Mouse (Mus musculus) thymus, postnatal 36 days (tissue): ENCODE data around the gene Kcnh4.
"Not testable (repeated sequence)": the region's sequence is repeated elsewhere in the genome, so short reads cannot be mapped to it uniquely, and the experiment has no call there.

Experiments
- DNase-seq, 2 experiments: peaks; one replicate each; pipeline ENCODE4 v3.0.0; 2022; ENCODE audit warnings: mixed read lengths in 2 of 2

Kcnh4 gene

GRCm38 (mm10) chr11:100759611-100760233 is at the start of gene Kcnh4:
Gene Kcnh4 (minus strand): TSS chr11:100759942.
- peak; percentile 72 to 83 for DNase-seq

DNA sequence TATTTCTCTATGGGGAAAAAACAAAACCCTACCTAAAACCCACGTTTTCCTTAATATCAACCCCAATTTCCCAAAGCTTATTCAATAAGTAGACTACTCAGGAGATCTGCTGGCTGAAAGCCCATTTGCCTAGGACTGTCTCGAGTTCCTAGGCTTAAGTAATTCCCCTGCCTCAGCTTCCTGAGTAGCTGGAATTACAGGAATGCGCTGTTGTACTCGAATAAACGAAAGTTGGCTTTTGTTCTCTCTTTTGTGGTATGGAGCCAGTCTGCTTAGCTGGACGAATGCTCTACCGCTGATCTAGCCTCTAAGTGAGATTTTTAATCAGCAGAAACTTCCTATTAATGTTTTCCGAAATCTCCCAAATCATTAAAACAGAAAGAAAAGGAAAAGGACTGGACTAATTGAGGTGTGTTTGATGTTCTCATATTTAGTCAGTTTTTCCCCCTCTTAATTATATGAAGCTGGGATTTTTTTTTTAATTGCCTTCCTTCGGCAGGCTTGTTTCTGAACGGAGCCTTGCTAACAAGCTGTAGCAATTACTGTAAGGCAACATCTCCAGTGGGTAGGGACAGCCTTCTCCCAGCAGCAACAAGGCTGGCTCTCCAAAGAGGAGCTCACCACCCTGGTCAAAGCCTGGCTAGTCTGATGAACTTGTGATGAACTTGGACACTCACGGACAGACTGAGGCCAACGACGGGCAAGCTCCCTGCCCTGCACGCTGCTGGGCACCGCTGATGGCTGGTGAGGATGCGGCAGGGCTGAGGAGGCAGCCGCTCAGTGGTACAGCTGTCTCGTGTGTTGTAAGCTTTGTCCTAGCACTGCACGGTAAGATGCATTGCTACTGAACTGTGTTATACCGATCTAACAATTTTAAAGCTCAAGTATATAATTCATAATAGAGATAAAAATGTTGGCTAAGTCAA is 46.9 kb upstream of the Kcnh4 start:
- no peak for DNase-seq

DNA sequence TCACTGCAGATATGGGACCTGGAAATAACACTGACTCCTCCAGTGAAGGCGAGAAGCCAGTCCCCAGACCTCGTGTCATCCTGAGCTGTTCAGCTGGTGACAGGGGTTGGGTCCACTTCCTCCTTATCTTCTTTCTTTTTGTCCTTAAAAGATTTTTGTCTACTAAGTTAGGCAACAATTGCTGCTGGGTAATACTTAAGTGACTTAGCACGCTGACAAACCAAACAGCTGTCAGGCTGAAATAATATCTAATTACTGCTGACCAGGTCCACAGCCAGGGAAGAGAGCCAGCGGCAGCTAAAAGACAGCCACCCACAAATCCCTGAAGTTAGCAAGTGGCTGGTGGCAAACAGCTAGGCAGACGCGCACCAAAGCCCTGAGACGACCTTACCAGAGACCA is 45.8 kb upstream of the Kcnh4 start:
- no peak for DNase-seq

- no peak for DNase-seq
Measured at GRCm38 (mm10) chr11:100804409-100804808, 44.7 kb upstream of the Kcnh4 start.

DNA sequence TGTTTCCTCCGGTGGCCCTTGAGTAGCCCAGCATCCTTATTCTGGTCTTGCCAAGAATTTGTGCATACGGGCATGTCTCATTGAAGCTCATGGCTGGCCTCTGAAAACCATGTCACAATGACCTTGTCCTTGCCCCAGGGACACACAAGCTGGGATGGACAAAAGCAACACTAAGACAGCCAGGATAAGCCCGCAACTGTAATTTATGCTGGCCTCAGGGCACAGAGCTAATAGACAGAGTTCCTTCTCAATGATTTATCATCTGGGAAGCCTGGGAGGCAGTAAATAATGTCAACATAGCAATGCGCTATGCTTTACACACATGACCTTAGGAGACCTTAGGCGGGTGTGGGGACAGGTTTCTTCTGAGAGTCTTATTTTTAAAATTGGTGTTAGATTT is 39.7 kb upstream of the Kcnh4 start:
- DNase-seq = no peak

- DNase-seq = no peak
Measured at GRCm38 (mm10) chr11:100796585-100796984, 36.8 kb upstream of the Kcnh4 start.

DNA sequence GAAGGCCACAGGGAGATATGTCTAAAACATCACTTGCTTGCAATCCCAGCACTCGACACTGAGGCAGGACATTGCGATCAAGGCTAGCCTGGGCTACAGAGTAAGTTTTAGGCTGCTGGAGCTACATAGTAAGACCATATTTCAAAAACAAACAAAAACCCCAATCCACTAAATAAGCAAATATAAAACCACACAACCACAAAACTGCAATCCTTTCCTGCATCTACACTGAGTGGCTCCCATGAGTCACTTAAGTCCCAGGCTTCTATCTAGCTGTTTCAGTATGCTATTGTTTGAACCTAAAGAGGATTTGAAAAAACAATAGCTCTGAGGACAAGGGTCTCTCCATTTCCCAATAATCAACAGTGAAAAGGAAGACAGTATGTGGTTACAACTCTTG is 35.6 kb upstream of the Kcnh4 start:
- DNase-seq = no peak

GRCm38 (mm10) chr11:100791457-100792049 is 31.8 kb upstream of the Kcnh4 start:
- no peak for DNase-seq

DNA sequence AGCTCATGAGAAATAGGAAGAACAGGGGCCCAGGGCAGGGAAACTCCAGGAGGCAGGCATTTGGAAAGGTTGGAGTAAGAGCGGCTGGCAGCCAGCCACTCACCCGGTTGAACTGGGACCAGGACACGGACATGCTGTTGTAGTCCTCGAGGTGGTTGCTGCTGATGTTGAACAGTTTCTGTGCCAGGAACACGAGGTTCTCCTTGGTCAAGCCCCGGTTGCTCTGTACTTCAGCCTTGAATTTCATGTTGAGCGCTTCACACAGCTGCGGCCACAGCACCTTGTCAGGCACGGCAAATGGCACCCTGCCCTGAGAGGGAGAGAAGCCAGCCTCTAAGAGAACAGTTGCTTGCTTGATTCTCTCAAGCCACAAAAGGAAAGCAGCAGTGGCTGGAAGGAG is 30.9 kb upstream of the Kcnh4 start:
- DNase-seq = not testable (repeated sequence)

- DNase-seq = no peak
Measured at GRCm38 (mm10) chr11:100789702-100790101, 30.0 kb upstream of the Kcnh4 start.

DNA sequence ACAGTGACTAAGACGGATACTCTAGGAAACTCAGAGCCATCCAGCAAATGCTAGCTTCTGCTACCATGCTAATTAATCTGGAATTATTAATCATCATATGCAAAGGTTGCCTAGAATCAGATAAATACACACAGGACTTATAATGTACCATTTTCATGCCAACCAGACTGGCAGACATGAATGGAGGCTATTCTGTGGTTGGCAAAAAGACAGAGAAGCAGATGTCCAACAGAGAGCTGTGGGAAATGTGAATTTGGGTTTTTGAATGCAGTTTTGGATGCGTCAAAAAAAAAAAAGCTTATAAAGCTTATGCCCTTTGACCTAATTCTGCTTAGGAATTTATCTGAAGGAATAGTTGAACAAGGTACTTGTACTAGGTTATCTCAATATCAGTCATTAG is 26.0 kb upstream of the Kcnh4 start:
- no peak for DNase-seq

GRCm38 (mm10) chr11:100784286-100784685 is 24.5 kb upstream of the Kcnh4 start:
- no peak for DNase-seq

DNA sequence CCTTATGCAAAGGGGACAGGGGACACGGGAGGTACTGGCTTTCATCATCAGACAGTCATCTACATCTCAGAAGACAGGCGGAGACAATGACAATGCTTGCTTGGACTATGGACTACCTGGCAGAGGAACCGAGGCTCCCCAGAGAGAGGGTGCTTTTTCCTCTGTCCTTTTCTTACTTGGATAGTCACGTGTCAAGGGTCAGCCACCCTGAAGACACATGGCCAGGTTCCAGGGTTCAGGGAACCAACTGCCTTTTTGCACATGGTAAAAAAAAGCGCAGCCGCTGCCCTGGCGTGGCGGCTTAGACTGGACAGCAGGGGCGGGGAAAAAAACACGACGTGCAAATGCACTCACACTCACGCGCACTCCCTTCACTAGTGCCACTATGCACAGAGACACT is 22.8 kb upstream of the Kcnh4 start:
- DNase-seq = no peak

DNA sequence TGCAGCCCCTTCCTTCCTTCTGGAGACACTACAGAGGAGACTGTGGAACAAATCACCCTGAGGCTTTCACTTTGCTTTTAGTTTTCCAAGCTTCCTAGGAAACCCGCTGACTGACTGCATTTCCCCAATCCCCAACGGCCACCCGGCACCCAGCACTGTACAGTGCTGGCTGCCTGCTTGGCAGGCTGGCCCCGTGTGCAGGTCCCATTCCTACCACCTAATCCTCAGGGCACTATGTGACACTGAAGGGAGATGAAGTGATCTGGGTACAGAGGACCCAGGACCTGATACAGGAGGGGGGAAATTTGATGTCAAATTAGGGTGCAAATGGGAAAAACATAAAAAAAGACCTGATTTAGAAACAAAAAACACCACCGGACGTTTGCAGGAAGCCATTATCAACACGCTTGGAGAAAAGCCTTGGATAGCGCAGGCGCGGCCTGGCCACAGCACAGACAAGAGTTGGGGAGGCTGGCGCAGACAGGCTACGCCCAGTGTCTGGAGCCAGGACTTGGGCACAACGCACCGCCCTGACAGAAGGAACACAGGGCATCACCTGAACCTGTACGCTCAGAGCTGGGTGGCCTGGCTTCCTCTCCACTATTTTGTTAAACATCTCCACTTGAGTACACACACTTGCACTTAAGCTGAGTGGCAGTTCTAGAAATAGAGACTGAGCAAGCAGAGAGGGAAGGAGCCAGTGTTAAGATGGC is 22.2 kb upstream of the Kcnh4 start:
- DNase-seq = no peak

DNA sequence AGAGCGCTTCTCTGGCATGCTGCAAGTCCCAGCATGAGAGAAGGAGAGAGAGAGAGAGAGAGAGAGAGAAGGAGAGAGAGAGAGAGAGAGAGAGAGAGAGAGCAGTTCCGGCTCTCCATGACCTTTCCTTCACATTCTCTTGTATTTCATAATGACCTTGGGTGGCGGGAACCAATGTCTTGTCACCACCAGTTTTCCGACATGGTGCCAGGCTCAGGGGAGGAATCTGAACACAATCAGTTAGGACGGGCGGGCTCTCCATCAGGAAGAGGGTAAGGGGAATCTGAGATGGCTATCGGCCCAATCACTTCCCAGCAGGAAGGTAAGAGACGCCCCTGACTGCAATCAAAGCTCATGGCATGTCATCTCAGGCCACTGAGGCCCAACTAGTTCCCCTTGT is 20.5 kb upstream of the Kcnh4 start:
- no peak for DNase-seq

DNA sequence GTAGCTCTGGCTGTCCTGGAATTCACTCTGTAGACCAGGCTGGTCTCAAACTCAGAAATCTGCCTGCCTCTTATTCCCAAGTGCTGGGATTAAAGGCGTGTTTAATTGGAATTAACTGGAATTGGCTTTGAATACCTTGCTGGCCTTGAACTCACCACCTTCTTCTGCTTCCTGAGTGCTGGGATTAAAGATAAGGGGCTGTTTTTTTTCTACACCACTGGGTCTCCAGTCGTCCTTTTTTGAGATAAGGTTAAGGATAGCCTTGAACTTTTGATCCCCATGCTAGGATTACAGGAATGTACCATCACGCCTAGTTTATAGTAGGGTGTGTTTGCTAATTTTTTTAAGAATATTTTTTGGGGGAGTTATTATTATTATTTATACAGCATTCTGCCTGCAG is 18.3 kb upstream of the Kcnh4 start:
- DNase-seq = no peak

DNA sequence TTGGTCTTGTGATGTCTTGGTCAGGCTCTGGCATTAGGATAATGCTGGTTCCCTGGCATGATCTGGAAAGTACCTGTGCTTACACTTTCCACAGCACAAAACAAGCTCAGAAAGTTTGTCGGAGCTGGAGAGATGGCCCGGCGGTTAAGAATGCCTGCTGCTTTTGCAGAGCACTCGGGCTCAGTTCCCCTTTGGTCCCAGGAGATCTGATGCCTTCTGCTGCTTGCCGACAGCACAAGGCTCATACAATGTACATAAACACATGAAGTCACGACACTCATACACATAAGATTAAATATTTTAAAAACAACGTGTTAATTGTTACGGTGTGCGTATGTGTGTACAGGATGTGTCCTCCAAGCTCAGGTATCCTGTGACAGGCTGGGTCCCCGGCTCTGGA is 16.2 kb upstream of the Kcnh4 start:
- no peak for DNase-seq

DNA sequence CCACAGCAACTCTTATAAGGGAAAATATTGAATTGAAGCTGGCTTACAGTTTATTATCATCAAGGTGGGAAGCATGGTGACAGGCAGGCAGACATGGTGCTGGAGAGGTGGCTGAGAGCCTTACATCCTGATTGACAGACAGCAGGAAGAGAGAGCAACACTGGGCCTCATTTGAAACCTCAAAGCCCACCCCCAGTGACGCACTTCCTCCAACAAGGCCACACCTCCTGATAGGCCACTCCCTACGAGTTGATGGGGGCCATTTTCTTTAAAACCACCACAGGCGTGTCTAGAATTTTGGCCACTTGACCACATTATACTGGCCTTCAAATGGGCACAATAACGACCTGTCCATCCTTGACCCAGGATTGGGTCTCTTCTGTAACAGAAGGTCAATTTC is 14.5 kb upstream of the Kcnh4 start:
- no peak for DNase-seq

DNA sequence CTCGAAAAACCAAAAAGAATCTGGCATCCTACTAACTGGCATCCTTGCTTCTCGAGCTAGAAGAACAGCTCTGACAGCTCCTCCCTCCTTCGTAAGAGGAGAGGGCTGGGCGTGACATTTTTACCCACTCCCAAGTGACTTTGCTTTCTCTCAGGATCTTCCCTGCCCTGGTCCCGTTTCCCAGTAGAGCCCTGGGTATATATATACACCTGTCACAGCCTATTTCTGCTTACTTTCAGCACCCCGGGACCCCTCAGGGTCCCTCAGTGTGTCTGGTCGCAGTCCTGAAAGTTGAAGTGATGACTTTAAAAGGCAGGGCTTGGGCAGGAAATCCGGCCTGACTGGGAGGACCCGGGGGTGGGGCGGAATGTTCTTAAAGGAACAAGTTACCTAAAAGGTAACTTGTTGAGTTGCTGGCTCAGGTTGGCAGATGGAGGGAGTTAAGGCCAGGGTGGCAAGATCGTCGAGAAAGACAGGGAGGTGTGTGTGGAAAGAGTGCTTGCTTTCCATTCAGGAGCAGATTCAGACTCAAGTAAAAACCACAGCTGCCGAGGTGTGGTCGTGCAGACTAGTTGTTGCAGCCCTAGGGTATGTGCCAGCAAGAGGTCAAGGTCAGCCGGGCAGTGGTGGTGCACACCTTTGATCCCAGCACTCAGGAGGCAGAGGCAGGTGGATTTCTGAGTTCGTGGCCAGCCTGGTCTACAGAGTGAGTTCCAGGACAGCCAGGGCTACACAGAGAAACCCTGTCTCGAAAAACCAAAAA is 11.1 kb upstream of the Kcnh4 start, which contains the start of gene Ghdc:
Ghdc (minus strand) TSS at position 312 of the 763 bp plus-strand sequence.
- peak; percentile 79 to 80 for DNase-seq

DNA sequence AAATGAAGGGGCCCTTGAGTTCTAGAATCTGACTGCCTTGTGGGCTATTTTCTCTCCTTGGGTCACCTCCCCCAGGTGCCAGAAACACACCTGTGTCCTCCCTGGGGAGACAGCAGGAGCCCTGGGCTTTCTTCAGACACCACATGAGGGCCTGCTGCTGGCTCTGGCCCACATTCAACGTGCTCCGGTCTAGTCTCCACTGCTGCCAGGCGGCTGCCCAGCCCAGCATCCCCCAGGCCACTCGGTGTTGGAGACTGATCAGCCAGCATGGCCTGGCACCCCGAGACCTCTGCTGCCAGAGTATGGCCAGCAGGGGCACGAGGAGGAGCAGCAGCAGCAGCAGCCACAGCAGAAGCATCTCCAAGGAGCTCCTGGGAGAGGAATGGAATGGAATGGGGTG is 10.2 kb upstream of the Kcnh4 start:
- DNase-seq = no peak

- DNase-seq = no peak
Measured at GRCm38 (mm10) chr11:100767871-100768270, 8.1 kb upstream of the Kcnh4 start.

DNA sequence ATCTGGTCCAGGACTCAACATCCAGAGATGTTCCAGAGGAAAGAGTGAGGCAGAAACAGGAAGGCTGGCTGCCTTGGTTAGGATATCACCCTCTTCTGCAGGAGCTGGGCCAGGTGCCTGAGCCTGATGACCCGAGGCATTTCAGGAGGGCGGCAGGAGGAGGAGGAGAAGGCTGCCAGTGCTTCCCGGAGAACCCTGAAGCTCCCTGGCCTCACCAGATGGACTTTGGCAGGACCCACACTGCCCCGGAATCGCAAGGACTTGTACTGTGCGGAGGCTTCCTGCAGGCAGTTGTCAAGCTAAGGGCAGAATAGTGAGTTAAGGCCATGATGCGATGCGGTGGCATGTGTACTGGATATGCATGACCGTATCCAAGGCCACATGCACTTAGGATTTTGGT is 7.0 kb upstream of the Kcnh4 start:
- DNase-seq = no peak
